Mouse (Mus musculus): ENCODE data around the gene Mgst2. TPM values are rescaled to one million over a fixed set of nuclear protein-coding genes. Genes with fewer than 3 reads are reported as not detected.

The Mgst2 gene
- polyA plus RNA-seq, 1 experiment, result 1.8 TPM

GRCm38 (mm10) chr3:51708375-51708745 is 48.2 kb downstream of the Mgst2 start:
- Histone ChIP-seq H3K4me3 (ENCODE audit: insufficient read depth, low read length) (no peak overlapping the region), H3K27ac (ENCODE audit: insufficient read depth, low read length) (peak overlapping the region; percentile 48; the same call in 1 of the 2 replicates), H3K4me1 (ENCODE audit: control insufficient read depth, insufficient read depth, low read length) (peaks cover 4% of the 10 kb centered on the region)
- TF ChIP-seq POLR2A (IDR thresholded peaks at IDR 0.05; ENCODE audit: low read depth, low read length) (no peak), CTCF (IDR thresholded peaks at IDR 0.05; ENCODE audit: borderline replicate concordance, insufficient read depth, low read length) (no peak)

DNA sequence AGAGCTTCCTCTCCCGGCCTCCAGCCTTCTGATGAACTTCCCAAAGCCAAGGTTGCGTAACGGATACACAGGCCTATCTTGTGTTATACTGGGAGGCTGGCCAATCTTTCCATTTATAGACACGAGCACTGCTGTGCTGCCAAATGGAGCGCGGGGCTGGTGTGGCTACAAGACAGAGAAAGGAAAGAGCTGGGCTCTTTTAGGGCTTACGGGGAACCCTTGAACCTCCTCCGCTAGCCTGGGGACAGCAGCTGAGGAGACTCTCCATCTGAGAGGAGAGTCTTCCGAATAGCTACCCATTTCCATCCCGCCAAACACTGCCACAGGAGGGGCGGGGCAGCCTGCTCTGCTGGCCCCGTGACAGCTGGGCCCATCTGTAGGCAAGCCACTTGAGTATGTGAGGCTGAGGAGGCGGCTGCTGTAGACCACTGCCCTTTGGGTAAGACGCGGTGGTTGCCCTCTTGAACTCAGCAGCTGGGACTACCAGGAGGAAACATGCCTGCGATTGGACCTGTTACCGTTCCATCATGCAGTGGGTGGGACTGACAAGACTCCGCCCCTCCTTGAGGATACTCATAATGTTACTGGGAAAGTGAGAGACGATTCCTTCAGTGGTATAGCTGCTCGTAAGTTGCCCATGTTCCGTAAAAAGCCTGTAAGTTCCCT is 48.7 kb downstream of the Mgst2 start:
- Histone ChIP-seq H3K27ac (ENCODE audit: insufficient read depth, low read length) (peak overlapping the region; percentile 32), H3K4me3 (ENCODE audit: insufficient read depth, low read length) (no peak overlapping the region), H3K4me1 (ENCODE audit: control insufficient read depth, insufficient read depth, low read length) (peaks cover 6% of the 10 kb centered on the region)
- TF ChIP-seq POLR2A (IDR thresholded peaks at IDR 0.05; ENCODE audit: low read depth, low read length), result no peak
- no peak for TF ChIP-seq CTCF (IDR thresholded peaks at IDR 0.05; ENCODE audit: borderline replicate concordance, insufficient read depth, low read length)

DNA sequence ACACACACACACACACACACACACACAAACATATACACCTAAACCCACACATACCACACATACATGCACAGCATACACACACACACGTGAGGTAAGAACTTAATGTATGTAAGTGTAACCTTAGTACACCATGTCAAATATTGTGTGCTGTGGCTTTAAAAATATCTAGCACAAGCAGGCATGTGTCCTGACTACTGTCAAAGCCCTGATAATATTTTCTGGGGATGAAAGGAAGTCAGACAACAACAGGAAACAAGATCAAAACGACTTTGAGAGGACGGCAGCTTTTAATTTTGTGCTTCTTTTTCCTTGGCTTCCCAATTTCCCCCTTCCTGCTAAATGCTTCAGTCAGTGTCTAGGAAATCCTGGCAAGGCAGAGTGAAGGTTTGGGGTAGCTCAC is 52.2 kb downstream of the Mgst2 start:
- no peak overlapping the region for H3K27ac ChIP-seq (ENCODE audit: insufficient read depth, low read length)

GRCm38 (mm10) chr3:51713233-51713632 is 53.1 kb downstream of the Mgst2 start:
- Histone ChIP-seq H3K4me3 (ENCODE audit: insufficient read depth, low read length) (no peak overlapping the region), H3K27ac (ENCODE audit: insufficient read depth, low read length) (no peak overlapping the region), H3K4me1 (ENCODE audit: control insufficient read depth, insufficient read depth, low read length) (peaks cover 9% of the 10 kb centered on the region)
- no peak for TF ChIP-seq POLR2A (IDR thresholded peaks at IDR 0.05; ENCODE audit: low read depth, low read length)
- TF ChIP-seq CTCF (IDR thresholded peaks at IDR 0.05; ENCODE audit: borderline replicate concordance, insufficient read depth, low read length), result no peak

More for the DNA sequence above, 52.2 kb downstream of the Mgst2 start:
- TF ChIP-seq POLR2A (IDR thresholded peaks at IDR 0.05; ENCODE audit: low read depth, low read length), result no peak
- no peak for TF ChIP-seq CTCF (IDR thresholded peaks at IDR 0.05; ENCODE audit: borderline replicate concordance, insufficient read depth, low read length)
- H3K4me3 ChIP-seq (ENCODE audit: insufficient read depth, low read length), result no peak overlapping the region
- peaks cover 9% of the 10 kb centered on the region for H3K4me1 ChIP-seq (ENCODE audit: control insufficient read depth, insufficient read depth, low read length)

GRCm38 (mm10) chr3:51714469-51714868 is 54.3 kb downstream of the Mgst2 start:
- no peak overlapping the region for H3K27ac ChIP-seq (ENCODE audit: insufficient read depth, low read length)
- TF ChIP-seq POLR2A (IDR thresholded peaks at IDR 0.05; ENCODE audit: low read depth, low read length) (no peak), CTCF (IDR thresholded peaks at IDR 0.05; ENCODE audit: borderline replicate concordance, insufficient read depth, low read length) (no peak)
- H3K4me1 ChIP-seq (ENCODE audit: control insufficient read depth, insufficient read depth, low read length), result peaks cover 9% of the 10 kb centered on the region

GRCm38 (mm10) chr3:51717455-51717854 is 57.3 kb downstream of the Mgst2 start:
- Histone ChIP-seq H3K4me1 (ENCODE audit: control insufficient read depth, insufficient read depth, low read length) (peaks cover 12% of the 10 kb centered on the region), H3K27ac (ENCODE audit: insufficient read depth, low read length) (no peak overlapping the region), H3K4me3 (ENCODE audit: insufficient read depth, low read length) (no peak overlapping the region)
- TF ChIP-seq CTCF (IDR thresholded peaks at IDR 0.05; ENCODE audit: borderline replicate concordance, insufficient read depth, low read length) (no peak), POLR2A (IDR thresholded peaks at IDR 0.05; ENCODE audit: low read depth, low read length) (no peak)

More at GRCm38 (mm10) chr3:51714469-51714868, 54.3 kb downstream of the Mgst2 start:
- H3K4me3 ChIP-seq (ENCODE audit: insufficient read depth, low read length), result no peak overlapping the region

GRCm38 (mm10) chr3:51717909-51718308 is 57.7 kb downstream of the Mgst2 start:
- peaks cover 12% of the 10 kb centered on the region for H3K4me1 ChIP-seq (ENCODE audit: control insufficient read depth, insufficient read depth, low read length)
- H3K27ac ChIP-seq (ENCODE audit: insufficient read depth, low read length), result no peak overlapping the region
- TF ChIP-seq POLR2A (IDR thresholded peaks at IDR 0.05; ENCODE audit: low read depth, low read length), result no peak
- no peak for TF ChIP-seq CTCF (IDR thresholded peaks at IDR 0.05; ENCODE audit: borderline replicate concordance, insufficient read depth, low read length)
- H3K4me3 ChIP-seq (ENCODE audit: insufficient read depth, low read length), result no peak overlapping the region

GRCm38 (mm10) chr3:51719373-51719772 is 59.2 kb downstream of the Mgst2 start:
- no peak overlapping the region for H3K4me3 ChIP-seq (ENCODE audit: insufficient read depth, low read length)
- TF ChIP-seq CTCF (IDR thresholded peaks at IDR 0.05; ENCODE audit: borderline replicate concordance, insufficient read depth, low read length), result no peak
- no peak for TF ChIP-seq POLR2A (IDR thresholded peaks at IDR 0.05; ENCODE audit: low read depth, low read length)
- H3K4me1 ChIP-seq (ENCODE audit: control insufficient read depth, insufficient read depth, low read length), result peaks cover 9% of the 10 kb centered on the region
- 0 out of 2 replicates have a peak overlapping the region, but pooled peaks have one; percentile 29 for H3K27ac ChIP-seq (ENCODE audit: insufficient read depth, low read length)

DNA sequence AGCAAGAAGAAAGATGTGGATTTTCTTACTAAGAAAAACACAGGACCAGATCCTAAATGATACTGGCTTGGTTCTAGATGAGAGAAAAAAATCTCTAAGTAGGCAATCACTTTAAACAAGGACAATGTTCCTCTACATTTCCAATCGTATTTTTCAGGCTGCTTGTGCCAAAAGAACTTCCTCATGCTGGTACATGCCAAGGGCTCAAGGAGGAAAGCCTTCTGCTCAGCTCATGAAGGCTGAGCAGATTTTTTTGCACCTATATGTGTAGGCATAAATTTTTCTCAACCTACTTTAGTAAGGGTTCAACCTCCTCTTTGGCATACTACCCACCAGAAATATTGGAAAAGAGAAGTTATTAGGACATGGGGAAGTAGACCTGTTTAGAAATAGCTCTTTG is 59.8 kb downstream of the Mgst2 start:
- H3K27ac ChIP-seq (ENCODE audit: insufficient read depth, low read length), result no peak overlapping the region
- H3K4me3 ChIP-seq (ENCODE audit: insufficient read depth, low read length), result no peak overlapping the region
- TF ChIP-seq CTCF (IDR thresholded peaks at IDR 0.05; ENCODE audit: borderline replicate concordance, insufficient read depth, low read length) (no peak), POLR2A (IDR thresholded peaks at IDR 0.05; ENCODE audit: low read depth, low read length) (no peak)
- H3K4me1 ChIP-seq (ENCODE audit: control insufficient read depth, insufficient read depth, low read length), result peaks cover 9% of the 10 kb centered on the region

GRCm38 (mm10) chr3:51726257-51726656 is 66.1 kb downstream of the Mgst2 start:
- Histone ChIP-seq H3K4me3 (ENCODE audit: insufficient read depth, low read length) (no peak overlapping the region), H3K4me1 (ENCODE audit: control insufficient read depth, insufficient read depth, low read length) (peaks cover 5% of the 10 kb centered on the region; the same call in 1 of the 2 replicates), H3K27ac (ENCODE audit: insufficient read depth, low read length) (no peak overlapping the region)
- no peak for TF ChIP-seq CTCF (IDR thresholded peaks at IDR 0.05; ENCODE audit: borderline replicate concordance, insufficient read depth, low read length)
- TF ChIP-seq POLR2A (IDR thresholded peaks at IDR 0.05; ENCODE audit: low read depth, low read length), result no peak
